8 mouse cellular contexts compared by ENCODE assay signal in the genomic region with DNA sequence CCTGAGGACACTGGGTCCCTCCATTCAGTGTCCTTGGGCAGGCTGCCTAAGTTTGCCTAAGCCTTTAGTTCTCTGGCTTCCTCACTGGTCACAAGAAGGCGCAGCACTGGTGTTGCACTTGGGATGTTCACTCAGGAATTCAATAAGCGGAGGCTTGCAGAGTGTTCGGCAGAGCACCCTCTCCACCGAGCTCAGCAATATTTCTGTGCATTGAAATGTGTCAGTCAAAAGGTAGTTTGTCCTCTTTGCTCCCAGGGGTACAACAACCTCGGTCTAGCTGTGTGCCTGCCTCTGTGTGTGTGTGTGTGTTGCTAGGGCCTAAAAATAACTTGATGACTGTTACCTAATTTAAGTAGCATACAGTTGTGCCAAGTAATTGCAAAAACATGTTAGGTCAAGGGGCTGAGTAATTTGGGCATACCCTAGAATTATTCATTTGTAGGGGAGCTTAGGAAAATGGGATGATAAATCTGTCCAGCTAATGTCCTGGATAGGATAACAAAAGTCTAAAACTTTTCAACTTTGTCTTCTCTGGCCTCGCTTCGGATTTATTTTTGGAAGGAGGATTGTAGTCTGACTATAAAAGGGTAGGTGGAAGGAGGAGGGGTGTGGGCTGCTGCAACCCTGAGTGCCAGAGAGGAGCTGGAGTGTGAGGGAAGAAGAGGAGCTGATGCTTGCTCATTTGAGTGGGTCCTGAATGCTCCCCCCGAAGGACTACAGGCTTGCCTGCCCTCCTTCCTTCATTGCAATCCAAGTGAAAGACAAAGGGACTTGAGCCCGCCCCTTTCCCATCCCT. TPM values are rescaled to one million over a fixed set of nuclear protein-coding genes. Genes with fewer than 3 reads are reported as not detected.
DNase-seq lines count a peak whose midpoint lies in the region; ATAC-seq and TF ChIP-seq lines count a peak whose summit lies in the region.

No protein-coding gene starts in this region.

- H3K79me3 ChIP-seq in C2C12 (ENCODE audit: low read depth) = peaks cover 83% of the 10 kb centered on the region

- 72% methylated on average over 9 of the region's 9 CpGs for WGBS in forebrain, embryonic 12.5 days
- WGBS in forebrain, embryonic 11.5 days = 71% methylated on average over 9 of the region's 9 CpGs
- 51% methylated on average over 9 of the region's 9 CpGs for WGBS in limb, embryonic 13.5 days

- no peak for TF ChIP-seq CTCF in C2C12 (IDR thresholded peaks at IDR 0.05; ENCODE audit: control insufficient read depth, insufficient read depth, insufficient read length)

- DNase-seq in forebrain, embryonic 11.5 days (ENCODE audit: low spot score) = no peak
- DNase-seq in gastrocnemius, postnatal 25 days = peak; percentile 67
- DNase-seq in embryo, embryonic 9.5 days (ENCODE audit: extremely low spot score) = no peak
- no peak for DNase-seq in cerebellum, postnatal 14 days
- DNase-seq in cerebellum, adult 9-11 months = no peak

- peaks cover 20% of the 10 kb centered on the region for H3K36me3 ChIP-seq in forebrain, embryonic 12.5 days (replicated peaks)
- no peaks in the 10 kb centered on the region for H3K36me3 ChIP-seq in forebrain, embryonic 11.5 days (ENCODE audit: control insufficient read depth, insufficient read depth, low read length)
- H3K36me3 ChIP-seq in C2C12 (ENCODE audit: control insufficient read depth, insufficient read depth) = peaks cover 67% of the 10 kb centered on the region
- peaks cover 10% of the 10 kb centered on the region for H3K36me3 ChIP-seq in limb, embryonic 13.5 days

- H3K4me2 ChIP-seq in forebrain, embryonic 12.5 days = no peak overlapping the region
- no peak overlapping the region for H3K4me2 ChIP-seq in forebrain, embryonic 11.5 days (ENCODE audit: low read depth, low read length, severe bottlenecking)
- H3K4me2 ChIP-seq in limb, embryonic 13.5 days (replicated peaks) = peak overlapping the region; percentile 34

- H3K4me1 ChIP-seq in forebrain, embryonic 12.5 days = peaks cover 41% of the 10 kb centered on the region
- H3K4me1 ChIP-seq in forebrain, embryonic 11.5 days (replicated peaks; ENCODE audit: control insufficient read depth, insufficient read depth, low read length) = no peaks in the 10 kb centered on the region
- H3K4me1 ChIP-seq in limb, embryonic 13.5 days = peaks cover 37% of the 10 kb centered on the region

- peak overlapping the region; percentile 54 for H3ac ChIP-seq in C2C12 (ENCODE audit: control insufficient read depth, insufficient read length, low read depth)

- no peak overlapping the region for H3K27ac ChIP-seq in forebrain, embryonic 12.5 days
- H3K27ac ChIP-seq in forebrain, embryonic 11.5 days (ENCODE audit: low read depth, low read length) = no peak overlapping the region
- 0 out of 2 replicates have a peak overlapping the region, but pooled peaks have one; percentile 39 for H3K27ac ChIP-seq in limb, embryonic 13.5 days

- H3K4me3 ChIP-seq in forebrain, embryonic 12.5 days (replicated peaks) = no peak overlapping the region
- H3K4me3 ChIP-seq in forebrain, embryonic 11.5 days (ENCODE audit: low read depth, low read length) = no peak overlapping the region
- no peak overlapping the region for H3K4me3 ChIP-seq in C2C12 (ENCODE audit: insufficient read depth, poor library complexity, severe bottlenecking)
- no peak overlapping the region for H3K4me3 ChIP-seq in limb, embryonic 13.5 days

- 0 out of 2 replicates have a peak, but pooled peaks have one; percentile 24 for ATAC-seq in forebrain, embryonic 12.5 days (ENCODE audit: low FRiP score)
- ATAC-seq in forebrain, embryonic 11.5 days (replicated peaks; ENCODE audit: low FRiP score) = no peak
- ATAC-seq in limb, embryonic 13.5 days (ENCODE audit: low FRiP score, low read depth) = no peak

- H3K9ac ChIP-seq in forebrain, embryonic 12.5 days = 0 out of 2 replicates have a peak overlapping the region, but pooled peaks have one; percentile 7
- H3K9ac ChIP-seq in forebrain, embryonic 11.5 days (ENCODE audit: low read length) = no peak overlapping the region
- peak overlapping the region; percentile 31; the same call in 1 of the 2 replicates for H3K9ac ChIP-seq in limb, embryonic 13.5 days

- H3K79me2 ChIP-seq in C2C12 (ENCODE audit: control insufficient read depth, insufficient read depth) = peaks cover 100% of the 10 kb centered on the region

- no peaks in the 10 kb centered on the region for H3K9me3 ChIP-seq in forebrain, embryonic 12.5 days
- H3K9me3 ChIP-seq in forebrain, embryonic 11.5 days (ENCODE audit: control insufficient read depth, low read length) = no peaks in the 10 kb centered on the region
- H3K9me3 ChIP-seq in limb, embryonic 13.5 days = no peaks in the 10 kb centered on the region

- no peaks in the 10 kb centered on the region for H3K27me3 ChIP-seq in forebrain, embryonic 12.5 days
- no peaks in the 10 kb centered on the region for H3K27me3 ChIP-seq in forebrain, embryonic 11.5 days (ENCODE audit: control insufficient read depth, insufficient read depth, low read length)
- H3K27me3 ChIP-seq in C2C12 (ENCODE audit: control insufficient read depth, insufficient read depth, insufficient read length) = no peaks in the 10 kb centered on the region
- no peaks in the 10 kb centered on the region for H3K27me3 ChIP-seq in limb, embryonic 13.5 days

TF ChIP-seq in C2C12, 6 proteins besides CTCF, POLR2A, EP300 and RAD21:
- TF ChIP-seq FOSL1 (IDR thresholded peaks at IDR 0.05; ENCODE audit: insufficient read depth, low read length, poor library complexity, severe bottlenecking) = no peak
- TF ChIP-seq MYOD1 (IDR thresholded peaks at IDR 0.05; ENCODE audit: control insufficient read depth, insufficient read length, low read depth) = no peak
- TF ChIP-seq CEBPB (IDR thresholded peaks at IDR 0.05; ENCODE audit: low read depth) = no peak
- no peak for TF ChIP-seq MAX (IDR thresholded peaks at IDR 0.05)
- no peak for TF ChIP-seq USF1 (IDR thresholded peaks at IDR 0.05; ENCODE audit: low read depth)

RNA-seq across cellular contexts. Expression of a gene that starts 7.9 kb away (rescaled TPM):
- 1.9 and 2.5 TPM in 2 replicates for polyA plus RNA-seq in forebrain, embryonic 12.5 days (2016; fragmentation: Nextera tagmentation; extraction: Ambion mirVana)
- 1.2 and 2.0 TPM in 2 replicates for polyA plus RNA-seq in forebrain, embryonic 11.5 days (2014; fragmentation: Nextera tagmentation; extraction: Ambion mirVana)
- 0.90 TPM for polyA plus RNA-seq in C2C12 (2012; fragmentation: generic; extraction: Trizol)
- total RNA-seq in gastrocnemius, postnatal 25 days (2021) = 1 to 10 TPM in 1 of 2 experiments, under 1 TPM in 1; 0.96 to 1.3 TPM
- polyA plus RNA-seq in limb, embryonic 13.5 days (2015; fragmentation: Nextera tagmentation; extraction: Ambion mirVana) = 1.8 and 2.4 TPM in 2 replicates

RNA-seq across cellular contexts. Expression of a gene that starts 28.9 kb away (rescaled TPM):
- polyA plus RNA-seq in forebrain, embryonic 12.5 days (2016; fragmentation: Nextera tagmentation; extraction: Ambion mirVana) = 10.2 and 11.4 TPM in 2 replicates
- polyA plus RNA-seq in forebrain, embryonic 11.5 days (2014; fragmentation: Nextera tagmentation; extraction: Ambion mirVana) = 10.0 and 10.8 TPM in 2 replicates
- polyA plus RNA-seq in C2C12 (2012; fragmentation: generic; extraction: Trizol) = 9.1 TPM
- 10 to 100 TPM; 20.2 to 32.6 TPM for total RNA-seq in gastrocnemius, postnatal 25 days (2021)
- polyA plus RNA-seq in limb, embryonic 13.5 days (2015; fragmentation: Nextera tagmentation; extraction: Ambion mirVana) = 13.2 and 13.4 TPM in 2 replicates
